Mouse (Mus musculus): Measurements from ENCODE around the gene Ube2h. TPM values are rescaled to one million over a fixed set of nuclear protein-coding genes. Genes with fewer than 3 reads are reported as not detected.

Ube2h gene
- polyA plus RNA-seq (2014; fragmentation: Nextera tagmentation; extraction: Ambion mirVana): 45.7 and 68.1 TPM in 2 replicates

DNA sequence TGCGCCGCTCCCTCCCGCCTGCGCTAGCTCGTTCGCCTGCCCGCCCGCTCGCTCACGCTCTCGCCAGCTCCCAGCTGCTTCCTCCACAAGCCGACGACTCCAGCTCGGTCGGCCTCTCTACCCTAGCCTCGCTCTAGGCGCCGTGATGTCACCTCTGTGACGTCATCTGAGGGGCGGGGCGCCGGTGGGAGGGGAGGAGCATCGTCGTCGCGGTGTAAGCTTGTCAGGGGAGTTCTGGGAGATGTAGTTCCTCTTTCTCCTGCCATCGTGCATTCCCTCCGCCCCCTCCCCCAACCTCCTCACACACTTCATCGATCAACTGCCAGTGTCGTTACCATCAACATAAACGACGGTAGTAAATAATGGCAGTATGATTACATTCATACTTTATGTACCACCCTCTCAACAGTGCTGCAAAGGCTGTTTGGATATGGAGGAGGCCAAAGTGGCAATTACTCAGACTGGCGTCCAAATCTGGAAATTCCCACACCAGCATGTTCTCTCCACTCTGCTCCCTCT lies at the start of gene Ube2h:
Gene Ube2h, minus strand, starts transcription at position 141 of the 519 bp plus-strand sequence.
- H3K4me2 ChIP-seq (replicated peaks; ENCODE audit: low read depth, low read length): peak within 1 kb of the TSS; percentile 60
- H3K4me1 ChIP-seq (ENCODE audit: control insufficient read depth, insufficient read depth, low read length): peaks cover 39% of the 10 kb centered on the region
- no peaks in the 10 kb centered on the region for H3K36me3 ChIP-seq (ENCODE audit: control insufficient read depth, insufficient read depth, low read length)
- H3K27ac ChIP-seq (ENCODE audit: low read depth, low read length): peak within 1 kb of the TSS; percentile 86
- H3K9me3 ChIP-seq (ENCODE audit: control insufficient read depth, low read length): no peaks in the 10 kb centered on the region
- peak; percentile 90 for ATAC-seq (ENCODE audit: low FRiP score, low TSS enrichment)
- peak within 1 kb of the TSS; percentile 86 for H3K9ac ChIP-seq (ENCODE audit: low read depth, low read length)
- H3K4me3 ChIP-seq (ENCODE audit: low read length): peak within 1 kb of the TSS; percentile 88
- WGBS: 3% methylated on average over 33 of the region's 33 CpGs
- no peaks in the 10 kb centered on the region for H3K27me3 ChIP-seq (ENCODE audit: control insufficient read depth, insufficient read depth, low read length)

DNA sequence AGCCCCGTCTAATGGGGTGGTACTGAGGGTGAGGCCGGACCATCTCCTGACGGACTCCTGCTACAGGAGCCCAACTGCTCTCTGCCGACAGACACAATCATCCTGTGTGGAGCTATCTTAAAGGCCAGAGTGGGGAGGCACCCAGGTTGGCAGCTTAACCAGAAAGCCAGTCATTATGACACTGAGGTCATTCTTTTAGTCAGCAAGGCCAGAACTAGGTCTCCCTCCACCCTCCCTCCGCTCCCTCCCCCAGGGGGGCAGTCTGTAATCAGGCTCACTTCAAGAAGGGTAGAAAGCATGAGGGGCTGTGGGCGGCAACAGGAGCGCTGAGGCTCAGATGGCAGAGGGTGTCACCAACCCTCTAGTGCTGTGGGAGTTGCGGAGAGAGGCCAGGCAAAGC lies 49.3 kb upstream of the Ube2h start:
- no peak for ATAC-seq (ENCODE audit: low FRiP score, low TSS enrichment)
- no peak overlapping the region for H3K27ac ChIP-seq (ENCODE audit: low read depth, low read length)
- no peaks in the 10 kb centered on the region for H3K27me3 ChIP-seq (ENCODE audit: control insufficient read depth, insufficient read depth, low read length)
- no peak overlapping the region for H3K4me3 ChIP-seq (ENCODE audit: low read length)
- no peaks in the 10 kb centered on the region for H3K36me3 ChIP-seq (ENCODE audit: control insufficient read depth, insufficient read depth, low read length)
- no peak overlapping the region for H3K9ac ChIP-seq (ENCODE audit: low read depth, low read length)
- no peaks in the 10 kb centered on the region for H3K9me3 ChIP-seq (ENCODE audit: control insufficient read depth, low read length)
- peaks cover 26% of the 10 kb centered on the region; the same call in 1 of the 2 replicates for H3K4me1 ChIP-seq (ENCODE audit: control insufficient read depth, insufficient read depth, low read length)
- WGBS: 60% methylated on average over 8 of the region's 8 CpGs
- H3K4me2 ChIP-seq (replicated peaks; ENCODE audit: low read depth, low read length): no peak overlapping the region

DNA sequence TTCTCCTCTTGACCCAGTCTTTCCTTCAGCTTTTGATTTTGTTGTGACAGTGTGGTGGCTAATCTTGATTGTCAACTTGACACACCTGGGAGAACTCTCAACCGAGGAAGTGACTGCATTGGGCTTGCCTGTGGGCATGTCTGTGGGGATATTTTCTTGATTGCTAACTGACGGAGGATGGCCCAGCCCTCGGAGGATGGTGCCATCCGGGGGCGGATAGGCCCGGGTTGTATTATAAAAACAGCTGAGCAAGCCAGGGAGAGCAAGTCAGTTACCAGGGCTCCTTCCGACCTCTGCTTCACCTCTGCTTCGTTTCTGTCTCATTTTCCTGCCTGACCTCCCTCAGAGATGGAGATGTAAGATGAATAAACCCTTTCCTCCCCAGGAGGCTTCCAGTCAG lies 48.4 kb upstream of the Ube2h start:
- Histone ChIP-seq H3K36me3 (ENCODE audit: control insufficient read depth, insufficient read depth, low read length) (no peaks in the 10 kb centered on the region), H3K27me3 (ENCODE audit: control insufficient read depth, insufficient read depth, low read length) (no peaks in the 10 kb centered on the region)
- WGBS: 18% methylated on average over 8 of the region's 8 CpGs

DNA sequence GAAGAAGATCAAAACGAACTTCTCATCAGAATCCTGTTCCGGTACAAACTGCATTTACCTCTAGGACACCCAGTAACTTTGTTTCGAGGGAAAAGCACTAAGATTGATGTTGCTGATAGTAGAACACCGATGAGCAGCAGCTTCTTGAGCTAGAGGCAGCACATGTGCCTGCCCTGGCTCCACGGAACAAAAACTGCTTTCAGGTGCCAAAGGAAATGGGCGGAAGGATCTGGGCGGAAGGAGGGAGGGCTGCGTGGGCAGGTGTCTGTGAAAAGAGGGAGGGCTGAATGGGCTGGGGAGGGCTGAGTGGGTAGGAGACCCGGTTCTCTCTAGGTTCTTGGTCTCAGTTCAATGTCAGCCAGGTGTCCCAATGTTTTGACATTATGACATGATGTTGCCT lies 47.0 kb upstream of the Ube2h start:
- 72% methylated on average over 9 of the region's 9 CpGs for WGBS
- Histone ChIP-seq H3K27me3 (ENCODE audit: control insufficient read depth, insufficient read depth, low read length) (no peaks in the 10 kb centered on the region), H3K4me2 (replicated peaks; ENCODE audit: low read depth, low read length) (no peak overlapping the region), H3K4me1 (ENCODE audit: control insufficient read depth, insufficient read depth, low read length) (peaks cover 23% of the 10 kb centered on the region; the same call in 1 of the 2 replicates), H3K36me3 (ENCODE audit: control insufficient read depth, insufficient read depth, low read length) (no peaks in the 10 kb centered on the region), H3K9ac (ENCODE audit: low read depth, low read length) (no peak overlapping the region), H3K4me3 (ENCODE audit: low read length) (no peak overlapping the region), H3K9me3 (ENCODE audit: control insufficient read depth, low read length) (no peaks in the 10 kb centered on the region), H3K27ac (ENCODE audit: low read depth, low read length) (no peak overlapping the region)
- ATAC-seq (ENCODE audit: low FRiP score, low TSS enrichment): no peak

More for the DNA sequence above, 48.4 kb upstream of the Ube2h start:
- no peak overlapping the region for H3K9ac ChIP-seq (ENCODE audit: low read depth, low read length)
- H3K9me3 ChIP-seq (ENCODE audit: control insufficient read depth, low read length): no peaks in the 10 kb centered on the region
- H3K27ac ChIP-seq (ENCODE audit: low read depth, low read length): no peak overlapping the region
- ATAC-seq (ENCODE audit: low FRiP score, low TSS enrichment): no peak
- no peak overlapping the region for H3K4me3 ChIP-seq (ENCODE audit: low read length)
- no peak overlapping the region for H3K4me2 ChIP-seq (replicated peaks; ENCODE audit: low read depth, low read length)
- H3K4me1 ChIP-seq (ENCODE audit: control insufficient read depth, insufficient read depth, low read length): peaks cover 26% of the 10 kb centered on the region; the same call in 1 of the 2 replicates

DNA sequence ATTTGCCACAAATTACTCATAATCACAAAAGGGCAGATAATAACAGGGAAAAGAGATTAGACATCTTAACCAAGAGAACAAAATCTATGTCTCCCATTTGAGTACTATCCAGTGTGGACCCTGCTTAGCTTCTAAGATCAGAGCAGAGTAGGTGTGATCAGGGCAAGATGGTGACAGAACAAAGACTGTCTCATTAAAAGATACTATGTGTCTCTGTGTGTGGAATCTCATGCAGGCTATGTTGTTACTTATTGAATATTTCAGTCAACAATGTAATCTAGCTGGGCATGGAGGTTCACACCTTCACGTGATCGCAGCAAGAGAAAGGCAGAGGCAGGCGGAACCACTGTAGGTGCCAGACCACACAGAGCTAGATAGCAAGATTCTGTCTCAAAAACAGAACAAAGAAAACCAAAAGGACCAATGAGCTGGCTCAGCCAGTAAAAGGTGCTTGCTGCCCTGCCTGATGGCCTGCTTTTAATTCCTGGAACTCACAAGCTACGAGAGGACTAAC lies 43.0 kb upstream of the Ube2h start:
- no peaks in the 10 kb centered on the region for H3K4me1 ChIP-seq (ENCODE audit: control insufficient read depth, insufficient read depth, low read length)

DNA sequence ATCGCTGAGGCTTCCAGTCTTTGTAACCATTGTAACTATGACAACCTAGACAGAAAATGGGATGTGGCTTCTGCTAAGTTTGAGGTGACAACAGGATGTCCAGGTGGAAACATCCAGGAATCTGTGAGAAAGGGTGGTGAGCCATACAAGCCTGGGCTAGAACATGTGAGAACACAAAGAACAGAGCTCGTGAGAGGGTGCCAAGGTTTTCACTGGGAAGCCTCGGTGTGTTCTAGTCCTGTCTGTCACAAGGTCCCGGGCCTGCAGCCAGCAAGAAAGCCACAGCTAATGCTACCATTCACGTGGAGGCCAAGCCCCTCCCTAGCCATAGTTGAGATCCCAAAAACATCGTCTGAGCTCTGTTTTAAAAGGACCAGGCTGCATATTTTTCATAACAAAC lies 42.4 kb upstream of the Ube2h start:
- no peak overlapping the region for H3K9ac ChIP-seq (ENCODE audit: low read depth, low read length)
- H3K4me3 ChIP-seq (ENCODE audit: low read length): no peak overlapping the region
- no peak for ATAC-seq (ENCODE audit: low FRiP score, low TSS enrichment)
- WGBS: 77% methylated on average over 6 of the region's 6 CpGs
- no peak overlapping the region for H3K4me2 ChIP-seq (replicated peaks; ENCODE audit: low read depth, low read length)
- H3K4me1 ChIP-seq (ENCODE audit: control insufficient read depth, insufficient read depth, low read length): no peaks in the 10 kb centered on the region
- H3K36me3 ChIP-seq (ENCODE audit: control insufficient read depth, insufficient read depth, low read length): no peaks in the 10 kb centered on the region
- no peaks in the 10 kb centered on the region for H3K27me3 ChIP-seq (ENCODE audit: control insufficient read depth, insufficient read depth, low read length)
- H3K9me3 ChIP-seq (ENCODE audit: control insufficient read depth, low read length): no peaks in the 10 kb centered on the region
- no peak overlapping the region for H3K27ac ChIP-seq (ENCODE audit: low read depth, low read length)

More for the DNA sequence above, 43.0 kb upstream of the Ube2h start:
- Histone ChIP-seq H3K4me3 (ENCODE audit: low read length) (no peak overlapping the region), H3K9me3 (ENCODE audit: control insufficient read depth, low read length) (no peaks in the 10 kb centered on the region), H3K27ac (ENCODE audit: low read depth, low read length) (no peak overlapping the region), H3K27me3 (ENCODE audit: control insufficient read depth, insufficient read depth, low read length) (no peaks in the 10 kb centered on the region), H3K4me2 (replicated peaks; ENCODE audit: low read depth, low read length) (no peak overlapping the region), H3K36me3 (ENCODE audit: control insufficient read depth, insufficient read depth, low read length) (no peaks in the 10 kb centered on the region), H3K9ac (ENCODE audit: low read depth, low read length) (no peak overlapping the region)
- 81% methylated on average over 4 of the region's 4 CpGs for WGBS
- ATAC-seq (ENCODE audit: low FRiP score, low TSS enrichment): no peak

DNA sequence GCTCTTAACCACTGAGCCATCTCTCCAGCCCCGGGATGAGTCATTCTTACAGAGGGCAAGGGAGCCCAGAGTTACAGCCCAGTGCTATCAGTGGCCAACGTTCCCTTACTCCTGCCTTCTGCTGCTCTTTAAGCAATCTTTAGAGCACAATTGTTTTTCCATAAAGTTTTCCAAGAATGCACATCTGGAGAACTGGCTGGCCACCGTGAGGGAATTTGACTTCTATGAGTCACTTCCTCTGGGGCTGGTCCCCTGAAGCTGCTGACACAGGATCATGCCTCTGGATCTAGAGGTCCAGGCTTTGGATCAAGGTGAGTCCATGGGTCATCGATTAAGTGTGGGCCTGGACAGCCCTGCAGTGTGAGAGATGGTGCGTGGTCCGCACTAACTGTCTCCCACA lies 39.7 kb upstream of the Ube2h start:
- no peak for ATAC-seq (ENCODE audit: low FRiP score, low TSS enrichment)
- Histone ChIP-seq H3K4me2 (replicated peaks; ENCODE audit: low read depth, low read length) (no peak overlapping the region), H3K4me1 (ENCODE audit: control insufficient read depth, insufficient read depth, low read length) (no peaks in the 10 kb centered on the region), H3K9me3 (ENCODE audit: control insufficient read depth, low read length) (no peaks in the 10 kb centered on the region), H3K4me3 (ENCODE audit: low read length) (no peak overlapping the region), H3K27me3 (ENCODE audit: control insufficient read depth, insufficient read depth, low read length) (no peaks in the 10 kb centered on the region), H3K36me3 (ENCODE audit: control insufficient read depth, insufficient read depth, low read length) (no peaks in the 10 kb centered on the region), H3K27ac (ENCODE audit: low read depth, low read length) (no peak overlapping the region), H3K9ac (ENCODE audit: low read depth, low read length) (no peak overlapping the region)
- WGBS: 37% methylated on average over 6 of the region's 6 CpGs

DNA sequence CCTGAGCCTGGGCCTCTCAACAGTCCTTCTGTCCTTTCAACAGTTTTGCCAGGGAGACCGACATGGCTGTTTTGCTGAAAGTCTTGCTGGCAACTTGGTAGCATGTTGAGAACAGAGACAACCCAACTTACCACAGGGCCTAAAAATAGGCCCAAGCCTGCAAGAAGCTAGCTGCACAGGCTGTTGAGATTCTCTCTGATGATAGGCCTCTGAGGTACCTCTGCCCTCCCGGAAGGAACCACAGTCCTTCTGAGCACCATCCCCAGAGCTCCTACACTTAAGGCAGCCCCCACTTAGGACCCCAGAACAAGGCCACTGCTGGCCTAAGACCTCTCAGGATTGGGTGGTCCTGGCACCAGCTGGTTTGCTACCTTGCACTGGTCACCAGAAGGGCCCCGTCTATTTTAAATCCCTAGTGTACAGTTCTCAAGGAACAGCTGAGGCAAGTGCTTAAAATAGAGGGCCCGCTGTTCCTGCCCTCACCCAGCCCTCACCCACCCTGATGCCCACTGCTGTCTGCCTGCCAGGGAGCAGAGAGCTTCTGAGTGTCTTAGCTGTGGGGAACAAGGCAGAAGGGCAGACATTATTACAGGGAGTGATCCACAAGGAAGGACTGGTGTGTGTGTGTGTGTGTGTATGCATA lies 36.0 kb upstream of the Ube2h start:
- no peak overlapping the region for H3K9ac ChIP-seq (ENCODE audit: low read depth, low read length)
- 83% methylated on average over 4 of the region's 4 CpGs for WGBS
- H3K27ac ChIP-seq (ENCODE audit: low read depth, low read length): no peak overlapping the region
- no peaks in the 10 kb centered on the region for H3K27me3 ChIP-seq (ENCODE audit: control insufficient read depth, insufficient read depth, low read length)
- H3K4me2 ChIP-seq (replicated peaks; ENCODE audit: low read depth, low read length): no peak overlapping the region
- ATAC-seq (ENCODE audit: low FRiP score, low TSS enrichment): no peak
- H3K9me3 ChIP-seq (ENCODE audit: control insufficient read depth, low read length): no peaks in the 10 kb centered on the region
- H3K4me1 ChIP-seq (ENCODE audit: control insufficient read depth, insufficient read depth, low read length): no peaks in the 10 kb centered on the region
- H3K4me3 ChIP-seq (ENCODE audit: low read length): no peak overlapping the region
- no peaks in the 10 kb centered on the region for H3K36me3 ChIP-seq (ENCODE audit: control insufficient read depth, insufficient read depth, low read length)

DNA sequence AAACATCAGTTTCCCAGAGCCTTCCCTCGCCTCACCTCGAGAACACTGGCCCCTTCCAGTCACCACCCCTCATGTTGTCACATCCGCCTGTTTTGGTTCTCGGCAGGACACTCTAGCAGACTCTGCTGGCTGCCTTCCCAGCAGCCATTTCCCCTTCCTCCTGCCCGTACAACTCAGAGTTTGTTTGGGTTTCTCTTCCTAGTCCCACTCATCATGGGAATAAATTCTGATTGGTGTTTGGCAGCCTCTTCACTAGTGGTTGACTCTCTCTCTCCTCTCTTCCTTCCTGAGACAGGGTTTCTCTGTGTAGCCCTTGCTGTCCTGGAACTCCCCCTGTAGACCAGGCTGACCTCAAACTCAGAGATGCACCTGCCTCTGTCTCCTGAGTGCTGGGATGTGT lies 32.6 kb upstream of the Ube2h start:
- H3K4me1 ChIP-seq (ENCODE audit: control insufficient read depth, insufficient read depth, low read length): no peaks in the 10 kb centered on the region
- H3K27me3 ChIP-seq (ENCODE audit: control insufficient read depth, insufficient read depth, low read length): no peaks in the 10 kb centered on the region
- 17% methylated on average over 5 of the region's 5 CpGs for WGBS
- no peak overlapping the region for H3K4me2 ChIP-seq (replicated peaks; ENCODE audit: low read depth, low read length)
- ATAC-seq (ENCODE audit: low FRiP score, low TSS enrichment): peak; percentile 36; the same call in 1 of the 2 replicates
- no peaks in the 10 kb centered on the region for H3K36me3 ChIP-seq (ENCODE audit: control insufficient read depth, insufficient read depth, low read length)
- no peak overlapping the region for H3K4me3 ChIP-seq (ENCODE audit: low read length)
- 0 out of 2 replicates have a peak overlapping the region, but pooled peaks have one; percentile 47 for H3K27ac ChIP-seq (ENCODE audit: low read depth, low read length)
- H3K9ac ChIP-seq (ENCODE audit: low read depth, low read length): no peak overlapping the region
- no peaks in the 10 kb centered on the region for H3K9me3 ChIP-seq (ENCODE audit: control insufficient read depth, low read length)

Data from kidney, embryonic 14.5 days (tissue).